ENCODE assay signal across 10 mouse cellular contexts in genomic region chr8:47943049-47943448, GRCm38 (mm10). TPM values are rescaled to one million over a fixed set of nuclear protein-coding genes. Genes with fewer than 3 reads are reported as not detected.
DNase-seq lines count a peak whose midpoint lies in the region; ATAC-seq and TF ChIP-seq lines count a peak whose summit lies in the region.
"Had no signal": no experiment of that assay in that cellular context is flagged by ENCODE, and none has a peak within 500 bp of the region (broad histone marks: within the 10 kb centered on the region; RNA-seq: fewer than 3 reads in every experiment).

No protein-coding gene starts in this region.

- 63% methylated on average over 10 of the region's 10 CpGs for WGBS in lung, embryonic 14.5 days

- H3K27me3 ChIP-seq in lung, embryonic 14.5 days (ENCODE audit: insufficient read depth, low read length): no peaks in the 10 kb centered on the region
- H3K27me3 ChIP-seq: heart, embryonic 12.5 days had no signal

- intact Hi-C loops in gastrocnemius, postnatal 14 days (cut with DNase I; ENCODE audit: low total_unique reads): no loop called here

- H3K4me1 ChIP-seq in lung, embryonic 14.5 days (ENCODE audit: insufficient read depth): peaks cover 20% of the 10 kb centered on the region
- peaks cover 18% of the 10 kb centered on the region for H3K4me1 ChIP-seq in bone marrow macrophage, adult 2 months (ENCODE audit: control insufficient read depth, insufficient read depth, low read length)

- no peak for DNase-seq in lung, embryonic 14.5 days
- no peak for DNase-seq in lung, postnatal 25 days (ENCODE audit: low spot score)
- DNase-seq in kidney, postnatal 4 days: peak; percentile 45 to 64
- DNase-seq in thymus, postnatal 25 days: peak; percentile 41
- DNase-seq in gastrocnemius, postnatal 14 days: no peak
- no peak for DNase-seq in layer of hippocampus, postnatal 14 days (ENCODE audit: low spot score in 2 of 2)
- DNase-seq: adrenal gland, postnatal 10 days; midbrain, embryonic 14.5 days had no signal

- H3K4me2 ChIP-seq in lung, embryonic 14.5 days: no peak overlapping the region
- H3K4me2 ChIP-seq: heart, embryonic 12.5 days had no signal

- TF ChIP-seq CTCF in lung, embryonic 14.5 days (IDR thresholded peaks at IDR 0.05; ENCODE audit: low read depth): peak; percentile 46
- peak; percentile 28; the same call in 1 of the 2 replicates for TF ChIP-seq CTCF in bone marrow macrophage, adult 2 months (IDR thresholded peaks at IDR 0.05; ENCODE audit: low read depth, low read length)

- H3K4me3 ChIP-seq in lung, embryonic 14.5 days (ENCODE audit: low read depth, low read length): no peak overlapping the region
- H3K4me3 ChIP-seq in bone marrow macrophage, adult 2 months (ENCODE audit: insufficient read depth, low read length): no peak overlapping the region
- H3K4me3 ChIP-seq: heart, embryonic 12.5 days had no signal

- TF ChIP-seq POLR2A in bone marrow macrophage, adult 2 months (IDR thresholded peaks at IDR 0.05; ENCODE audit: borderline replicate concordance, low read depth, low read length): no peak

- H3K27ac ChIP-seq in lung, embryonic 14.5 days (ENCODE audit: low read depth): no peak overlapping the region
- H3K27ac ChIP-seq in bone marrow macrophage, adult 2 months (ENCODE audit: insufficient read depth, low read depth, low read length): no peak overlapping the region

- H3K9me3 ChIP-seq in lung, embryonic 14.5 days (ENCODE audit: low read depth, low read length): no peaks in the 10 kb centered on the region
- H3K9me3 ChIP-seq: heart, embryonic 12.5 days had no signal

- H3K36me3 ChIP-seq in lung, embryonic 14.5 days (ENCODE audit: insufficient read depth): no peaks in the 10 kb centered on the region

- no peak overlapping the region for H3K9ac ChIP-seq in lung, embryonic 14.5 days
- H3K9ac ChIP-seq: heart, embryonic 12.5 days had no signal

- no peak for ATAC-seq in lung, embryonic 14.5 days (ENCODE audit: insufficient read depth)

RNA-seq across cellular contexts. Expression of gene Wwc2, which starts 47.7 kb away (rescaled TPM):
- polyA plus RNA-seq in lung, embryonic 14.5 days (2014; fragmentation: Nextera tagmentation; extraction: Ambion mirVana): 16.6 and 17.1 TPM in 2 replicates
- polyA plus RNA-seq in bone marrow macrophage, adult 2 months (2012; ENCODE audit: insufficient read depth, insufficient read length, missing spikeins): 7.5 and 8.7 TPM in 2 replicates
- total RNA-seq in gastrocnemius, postnatal 14 days (2021): 10 to 100 TPM in 1 of 2 experiments, 1 to 10 TPM in 1; 9.9 to 10.3 TPM
- 10 to 100 TPM; 28.0 to 29.4 TPM for total RNA-seq in layer of hippocampus, postnatal 14 days (2021)

Comparison
In these comparisons a context has a peak if more than half of its experiments do, and no peak if none do; other contexts are left out.
1. DNase-seq: peak in kidney, postnatal 4 days (2 of 2) and thymus, postnatal 25 days (single experiment); none in lung, embryonic 14.5 days (single experiment), lung, postnatal 25 days (single experiment), gastrocnemius, postnatal 14 days (single experiment) and layer of hippocampus, postnatal 14 days (0 of 2).